Mouse (Mus musculus) urinary bladder, postnatal 10 days (tissue): Measurements from ENCODE around the gene Zfp114.

Experiments used
- DNase-seq: peaks from one replicate; pipeline ENCODE4 v3.0.0; 2022; ENCODE audit warnings: low spot score

Zfp114 gene

DNA sequence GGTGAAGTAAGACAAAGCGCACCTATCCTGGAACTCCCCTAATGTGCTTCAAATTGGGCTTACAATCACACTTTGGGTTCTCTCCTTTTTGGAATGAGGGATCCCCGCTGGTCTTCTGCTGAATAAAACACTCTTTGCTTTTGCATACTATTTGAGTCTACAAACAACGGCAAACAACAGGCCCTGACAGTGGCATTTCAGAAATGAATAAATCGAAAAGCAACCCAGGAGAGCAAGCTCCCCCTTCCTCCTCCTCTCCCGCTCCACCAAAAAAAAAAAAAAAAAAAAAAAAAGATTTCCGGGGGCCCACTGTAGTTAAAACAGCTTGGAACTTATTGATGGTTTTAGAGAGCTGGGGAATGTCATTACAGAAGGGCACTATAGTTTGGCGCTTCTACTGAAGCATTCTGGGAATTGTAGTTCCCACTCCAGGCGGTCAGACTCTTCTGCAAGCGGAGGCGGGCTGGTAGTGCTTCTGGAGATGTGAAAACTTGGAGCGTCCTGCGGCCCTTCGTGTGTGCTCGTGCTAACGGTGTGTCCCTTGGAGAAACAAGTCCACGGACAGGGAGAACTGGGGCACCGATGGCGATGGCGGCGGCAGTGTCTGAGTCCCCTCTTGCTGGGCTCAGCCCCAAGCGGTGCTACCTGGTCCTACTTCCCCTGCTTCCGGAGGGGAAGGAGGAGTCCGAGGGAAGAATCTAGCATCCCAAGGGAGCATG is at the start of gene Zfp114:
Gene Zfp114, plus strand, starts transcription at position 443 of the 719 bp plus-strand sequence.
- DNase-seq = no peak

DNA sequence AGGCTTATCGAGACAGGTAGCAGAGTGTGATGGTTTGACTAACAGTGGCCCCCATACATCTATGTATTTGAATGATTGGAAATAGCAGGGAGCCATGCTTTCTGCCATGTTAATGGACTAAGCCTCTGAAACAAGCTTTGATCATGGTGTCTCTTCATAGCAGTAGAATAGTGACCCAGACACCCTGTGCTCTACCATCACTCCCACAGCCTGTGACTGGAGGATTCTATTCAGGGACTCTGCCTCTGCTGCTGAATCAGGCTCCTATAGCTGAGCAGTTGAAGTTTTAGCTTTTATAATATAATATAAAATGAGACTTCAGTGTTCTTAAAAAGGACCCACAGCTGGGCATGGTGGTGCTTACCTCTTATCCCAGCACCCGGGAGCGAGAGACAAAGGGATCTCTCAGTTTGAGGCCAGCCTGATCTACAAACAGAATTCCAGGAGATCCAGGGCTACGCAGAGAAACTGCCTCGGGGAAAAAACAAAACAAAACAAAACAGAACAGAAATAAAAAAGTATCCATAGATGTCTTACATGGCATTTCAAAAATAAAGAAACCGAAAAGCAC is 41.4 kb upstream of the Zfp114 start:
- DNase-seq = no peak

DNA sequence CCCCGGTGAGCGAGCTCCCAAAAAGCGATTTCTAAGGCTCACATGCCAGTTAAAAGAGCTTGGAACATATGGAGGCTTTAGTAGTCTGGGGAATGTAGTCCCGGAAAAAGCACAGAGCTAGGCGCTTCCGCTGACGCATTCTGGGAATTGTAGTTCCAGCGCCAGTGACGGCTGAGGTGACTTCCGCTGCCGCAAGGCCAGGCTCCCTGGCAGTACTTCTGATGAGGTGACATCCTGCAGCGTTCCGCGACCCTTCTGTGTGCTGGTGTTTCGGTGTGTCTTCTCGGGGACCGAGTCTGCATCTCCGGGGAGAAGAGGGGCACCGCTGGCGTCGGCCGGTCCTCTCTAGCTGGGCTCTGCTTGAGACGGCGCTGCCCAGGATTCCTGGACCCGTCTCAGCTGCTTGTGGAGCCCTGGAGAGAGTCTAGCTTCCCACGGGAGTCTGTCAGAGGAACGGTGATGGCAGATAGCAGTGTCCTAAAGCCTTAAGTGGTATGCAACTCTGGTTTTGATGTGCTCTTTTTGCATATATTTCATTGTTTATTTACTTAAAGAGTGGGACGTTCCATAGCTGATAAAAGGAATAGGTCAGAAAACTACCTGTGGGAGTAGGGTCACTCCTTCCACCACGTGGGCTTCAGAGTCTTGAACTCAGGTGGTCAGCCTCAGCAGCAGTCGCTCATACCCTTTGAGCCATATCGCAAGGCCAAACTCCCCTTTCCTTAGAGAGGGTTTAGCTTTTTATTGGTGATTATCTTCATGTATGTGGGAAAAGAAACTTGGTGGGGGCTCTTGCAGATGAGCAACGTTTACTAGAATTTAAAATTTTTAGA is 40.6 kb upstream of the Zfp114 start, which contains the start of gene Zfp235:
Gene Zfp235, plus strand, starts transcription at position 174 of the 833 bp plus-strand sequence.
- DNase-seq = peak; percentile 43

DNA sequence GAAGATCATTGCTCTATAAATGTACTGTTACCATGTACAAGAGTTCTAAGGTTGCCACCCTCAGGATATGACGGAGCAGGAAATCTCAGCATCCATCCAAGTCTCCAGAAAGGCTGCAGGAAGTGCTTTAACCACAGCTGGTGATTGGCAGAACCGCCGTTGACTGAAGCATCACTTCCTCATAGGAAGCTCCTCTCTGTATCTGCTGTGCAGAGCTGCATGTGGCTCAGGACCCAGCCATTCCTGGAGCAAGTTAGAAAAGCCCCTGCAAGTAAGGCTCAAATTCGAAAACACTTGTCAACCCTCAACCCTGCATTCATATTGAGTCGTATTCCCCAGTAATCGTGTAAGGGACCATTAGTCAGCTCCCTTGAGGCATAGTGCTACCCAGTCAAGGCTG is 32.3 kb upstream of the Zfp114 start:
- DNase-seq = no peak

DNA sequence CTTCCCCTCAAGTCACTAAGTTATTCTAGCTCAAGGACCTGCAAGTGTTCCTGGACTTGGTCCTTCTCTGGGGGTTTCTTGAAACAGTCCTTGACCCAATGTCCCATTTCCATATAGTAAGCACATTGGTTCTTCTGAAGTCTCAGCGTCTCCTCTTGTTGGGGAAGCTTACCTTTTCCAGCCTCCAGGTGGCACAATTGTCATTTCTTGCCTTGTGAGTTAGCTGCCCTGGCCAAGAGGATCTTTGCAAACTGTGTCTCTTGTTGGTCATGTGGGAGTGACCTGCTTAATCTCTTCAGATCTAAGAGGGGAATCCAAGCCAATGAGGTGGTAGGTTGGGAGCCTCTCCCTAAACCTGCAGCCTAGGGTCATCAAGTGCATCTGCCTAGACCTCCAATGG is 21.6 kb upstream of the Zfp114 start:
- no peak for DNase-seq

DNA sequence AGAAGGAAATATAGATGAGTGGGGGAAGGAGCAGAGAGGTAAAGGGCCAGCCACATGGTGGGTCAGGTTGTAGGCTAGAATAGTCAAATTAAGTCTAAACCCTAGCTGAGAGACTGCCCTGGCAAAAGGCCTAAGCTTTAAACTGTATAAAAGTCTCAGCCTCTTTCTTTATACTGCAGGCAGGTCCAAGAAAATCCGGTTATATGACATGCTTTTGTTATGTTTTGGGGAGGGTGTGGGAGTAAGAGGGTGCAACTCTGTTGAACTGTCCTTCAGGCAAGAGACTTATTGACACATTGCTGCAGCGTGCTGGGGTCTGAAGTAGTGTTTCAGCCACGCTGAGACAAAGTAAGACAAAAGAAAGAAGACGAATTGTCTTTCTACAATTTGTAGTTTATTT is 2.7 kb upstream of the Zfp114 start:
- no peak for DNase-seq

DNA sequence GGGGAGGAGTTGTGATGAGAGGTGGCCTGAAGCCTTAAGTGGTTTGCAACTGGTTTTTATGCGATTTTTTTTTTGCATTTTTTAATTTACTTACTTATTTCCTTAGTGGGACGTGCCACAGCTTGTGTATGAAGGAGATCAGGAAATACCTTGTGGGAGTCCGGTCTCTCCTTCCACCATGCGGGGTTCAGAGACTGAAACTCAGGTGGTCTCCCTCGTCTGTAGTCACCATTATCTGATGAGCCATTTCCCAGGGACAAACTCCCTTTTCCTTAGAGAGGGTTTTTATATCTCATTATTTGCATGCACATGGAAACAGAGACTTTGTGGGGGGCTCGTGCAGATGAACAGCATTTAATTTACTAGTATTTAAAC is 464 bp downstream of the Zfp114 start:
- no peak for DNase-seq

DNA sequence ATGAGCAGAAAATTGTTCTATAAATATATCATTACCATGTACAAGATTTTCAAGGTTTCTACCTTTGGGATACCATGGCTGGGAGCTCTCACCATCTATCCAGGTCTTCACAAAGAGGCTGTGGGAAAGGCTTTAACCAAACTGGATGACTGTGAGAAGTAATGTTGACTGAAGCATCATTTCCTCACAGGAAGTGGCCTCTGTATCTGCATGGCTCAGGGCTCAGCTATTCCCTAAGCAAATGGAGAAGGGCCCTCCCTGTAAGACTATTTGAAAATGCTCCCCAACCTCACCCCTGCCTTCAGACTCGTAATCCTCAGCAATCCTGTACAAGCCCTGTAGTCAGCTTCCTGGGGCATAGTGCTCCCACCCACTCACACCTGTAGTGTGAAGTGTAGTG is 12.8 kb downstream of the Zfp114 start:
- no peak for DNase-seq

DNA sequence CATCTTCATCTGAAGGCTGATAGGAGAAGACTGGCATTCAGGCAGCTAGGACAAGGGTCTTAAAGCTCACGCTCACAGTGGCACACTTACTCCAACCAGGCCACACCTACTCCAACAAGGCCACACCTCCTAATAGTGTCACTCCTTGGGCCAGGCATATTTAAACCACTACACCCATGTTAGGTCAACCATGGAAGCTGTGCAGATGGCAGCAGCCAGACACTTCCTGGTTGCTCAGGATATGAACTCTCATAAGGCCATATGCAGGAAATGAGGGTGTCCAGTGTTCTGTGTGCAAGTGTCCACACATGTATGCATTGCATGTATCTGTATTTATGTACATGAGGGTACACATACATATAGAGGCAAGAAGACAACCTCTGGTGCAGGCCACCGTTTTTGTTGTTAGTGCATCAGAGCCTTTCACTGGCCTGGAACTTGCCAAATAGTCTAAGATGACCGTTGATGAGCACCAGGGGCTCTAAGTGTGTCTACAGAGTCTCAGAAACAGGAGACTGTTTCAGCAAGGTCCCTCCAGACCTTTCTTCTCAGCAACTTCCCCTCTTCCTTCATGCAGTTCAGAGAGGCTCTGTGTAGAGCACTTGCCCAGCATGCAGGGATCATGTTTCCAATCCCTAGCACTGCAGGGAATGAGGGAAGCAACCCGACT is 14.2 kb downstream of the Zfp114 start:
- DNase-seq = no peak

DNA sequence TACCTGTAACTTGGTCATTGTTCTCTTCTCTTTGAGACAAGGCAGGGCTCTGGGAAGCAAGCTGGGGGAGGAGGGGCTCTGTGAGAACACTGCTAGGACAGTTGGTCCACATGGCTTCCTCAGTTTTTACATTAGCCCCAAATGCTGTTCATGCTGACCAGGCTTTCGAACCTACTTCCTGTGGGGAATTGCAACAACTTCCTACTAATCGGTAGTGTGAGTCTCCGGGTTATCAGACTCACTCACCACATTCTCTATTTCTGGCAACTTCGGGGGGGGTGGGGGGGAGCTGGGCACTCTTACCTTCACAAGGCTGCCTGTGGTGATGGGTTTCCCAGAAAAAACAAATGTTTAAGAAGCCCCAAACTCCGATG is 14.7 kb downstream of the Zfp114 start:
- DNase-seq = no peak

DNA sequence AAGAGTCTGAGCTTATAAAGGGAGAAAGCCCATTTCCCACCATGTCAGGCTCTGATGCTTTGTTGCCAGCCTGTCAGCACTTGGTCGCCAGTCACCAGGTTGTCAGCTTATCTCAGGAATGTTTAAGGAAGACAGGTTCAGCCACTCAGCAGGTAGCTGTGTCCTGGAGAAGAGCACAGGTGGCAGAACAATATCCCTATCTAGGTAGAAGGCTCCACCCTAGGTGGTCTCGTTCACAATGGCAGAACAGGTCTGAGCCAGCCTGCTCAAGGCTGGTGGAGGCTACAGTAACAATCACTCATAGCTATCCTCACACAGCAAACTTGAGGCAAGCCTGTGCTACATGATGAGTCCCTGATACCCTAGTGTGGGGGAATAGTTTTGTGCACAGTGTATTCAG is 16.5 kb downstream of the Zfp114 start:
- DNase-seq = no peak

DNA sequence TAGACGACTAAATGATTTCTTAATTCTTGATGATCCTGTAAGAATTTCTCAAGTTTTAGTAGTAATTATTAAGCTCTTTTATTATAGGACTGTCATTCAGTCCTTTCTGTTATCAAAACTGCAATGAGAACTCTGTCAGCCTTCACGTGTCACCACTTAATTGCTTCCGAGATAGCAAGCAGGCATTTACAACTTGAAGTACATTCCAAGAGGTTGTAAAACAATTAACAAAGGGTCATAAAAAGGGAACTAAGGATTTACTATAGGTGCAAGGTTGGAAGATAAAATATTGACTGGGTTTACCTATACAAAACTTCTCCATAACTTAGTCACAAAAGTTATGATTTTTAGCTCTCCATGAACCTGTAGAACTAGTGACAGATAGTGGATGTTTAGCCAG is 18.3 kb downstream of the Zfp114 start:
- DNase-seq = no peak

DNA sequence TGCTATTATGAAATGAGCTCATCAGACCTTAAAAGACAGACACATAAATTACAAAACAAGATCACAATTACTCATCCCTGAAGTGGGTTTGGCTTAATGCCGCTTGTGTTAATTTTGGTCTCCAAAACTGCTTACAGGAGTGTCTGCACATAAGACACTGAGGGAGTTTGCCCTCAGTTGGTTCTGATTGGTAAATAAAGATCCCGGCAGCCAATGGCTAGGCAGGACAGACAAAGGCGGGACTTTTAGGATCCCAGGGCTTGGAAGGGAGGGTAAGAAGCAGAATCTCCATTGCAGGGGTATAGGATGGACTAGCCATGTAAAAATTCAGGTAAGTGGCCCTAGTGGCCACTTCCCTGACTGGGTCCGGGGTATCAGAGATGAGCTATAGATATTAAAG is 22.1 kb downstream of the Zfp114 start:
- no peak for DNase-seq

DNA sequence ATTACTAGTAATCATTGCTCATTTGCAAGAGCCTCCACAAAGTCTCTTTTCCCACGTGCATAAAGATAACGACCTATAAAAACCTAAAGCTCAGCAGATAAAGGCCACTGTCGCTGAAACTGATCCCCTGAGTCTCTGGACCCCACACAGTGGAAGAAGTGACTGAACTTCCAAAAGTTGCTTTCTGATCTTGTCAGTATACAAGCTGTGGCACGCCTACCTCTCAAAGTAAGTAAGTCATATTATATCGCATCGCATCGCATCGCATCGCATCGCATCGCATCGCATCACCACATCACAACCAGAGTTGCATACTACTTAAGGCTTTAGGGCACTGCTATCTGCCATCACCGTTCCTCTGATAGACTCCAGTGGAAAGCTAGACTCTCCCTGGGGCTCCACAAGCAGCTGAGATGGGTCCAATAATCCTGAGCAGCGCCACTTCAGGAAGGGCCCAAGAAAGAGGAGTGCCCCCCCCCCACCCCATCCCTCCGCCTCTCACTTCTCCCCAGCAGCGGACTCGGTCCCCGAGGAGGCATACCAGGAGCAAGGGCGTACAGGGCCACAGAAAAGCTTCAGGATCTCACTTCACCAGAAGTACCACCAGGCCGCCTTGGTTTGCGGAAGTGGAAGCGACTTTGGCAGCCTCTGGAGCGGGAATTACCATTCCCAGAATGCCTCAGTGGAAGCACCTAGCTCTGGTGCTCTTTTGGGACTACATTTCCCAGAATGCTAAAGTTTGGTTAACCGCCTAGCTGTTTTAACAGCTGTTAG is 32.8 kb downstream of the Zfp114 start:
- no peak for DNase-seq

DNA sequence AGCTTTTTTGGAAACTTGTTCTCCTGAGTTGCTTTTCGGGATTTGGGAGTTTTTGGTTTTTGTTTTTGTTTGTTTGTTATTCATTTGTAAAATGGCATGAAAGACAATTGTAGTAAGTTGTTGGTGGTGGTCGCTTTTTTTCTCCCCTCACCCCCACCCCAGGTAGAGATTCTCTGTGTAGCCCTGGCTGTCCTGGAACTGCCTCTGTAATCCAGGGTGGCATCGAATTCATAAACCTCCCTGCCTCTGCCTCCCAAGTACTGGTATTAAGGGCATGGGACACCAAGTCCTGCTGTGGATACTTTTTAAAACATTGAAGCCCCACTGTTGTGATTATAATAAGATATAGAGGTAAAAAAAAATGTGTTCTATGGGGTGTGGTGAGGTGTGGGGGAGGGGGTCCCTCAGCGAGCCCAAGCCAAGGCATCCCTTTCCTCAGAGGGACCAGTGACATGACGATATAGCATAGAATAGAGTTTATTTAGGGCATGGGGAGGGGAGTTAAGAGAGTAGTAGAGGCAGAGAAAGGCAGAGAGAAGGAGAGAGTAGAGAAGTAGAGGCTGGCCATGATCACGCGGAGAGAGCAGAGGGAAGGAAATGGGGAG is 33.5 kb downstream of the Zfp114 start:
- DNase-seq = no peak

DNA sequence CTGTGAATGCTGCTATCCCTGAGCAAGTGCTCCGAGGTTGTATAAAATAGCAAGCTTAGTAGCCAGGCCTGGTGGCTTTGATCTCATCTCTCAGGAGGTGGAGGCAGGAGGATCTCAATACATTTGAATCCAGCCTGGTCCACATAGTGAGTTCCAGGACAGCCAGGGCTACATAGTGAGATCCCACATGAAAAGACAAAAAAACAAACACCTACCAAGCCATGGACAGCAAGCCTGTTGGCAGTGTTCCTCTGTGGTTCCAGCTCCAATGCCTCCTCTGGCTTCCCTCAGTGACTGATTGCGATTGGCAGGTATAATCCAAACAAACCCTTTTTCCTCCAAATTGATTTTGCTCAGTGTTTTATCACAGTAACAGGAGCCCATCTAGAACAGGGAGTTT is 35.4 kb downstream of the Zfp114 start:
- no peak for DNase-seq

DNA sequence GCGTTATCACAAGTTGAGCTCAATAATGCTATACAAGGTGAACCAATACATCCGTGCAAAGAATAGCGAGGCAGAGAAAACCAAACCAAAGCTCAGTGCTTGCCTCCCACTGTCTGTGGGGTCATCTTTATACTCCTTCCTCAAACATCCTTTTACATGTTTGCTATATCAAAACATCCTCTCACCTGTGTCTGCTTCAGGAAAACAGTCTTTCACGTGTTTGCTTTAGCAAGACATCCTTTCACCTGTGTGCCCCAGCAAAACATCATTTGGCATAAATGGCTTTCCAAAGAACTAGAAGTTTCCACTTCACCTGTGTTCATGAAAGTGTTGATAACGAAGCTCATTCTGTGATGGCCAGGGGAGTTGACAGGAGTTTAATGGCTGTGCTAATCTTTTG is 36.5 kb downstream of the Zfp114 start, which contains the start of gene Zfp111:
Gene Zfp111, minus strand, starts transcription at position 101 of the 400 bp plus-strand sequence.
- DNase-seq = no peak
